Mouse (Mus musculus) C2C12 (cell line): Measurements from ENCODE around the gene Irf1.

Experiments
- CEBPB ChIP-seq: IDR thresholded peaks from one replicate; pipeline ENCODE4 v1.6.1; 2011; ENCODE audit warnings: low read depth, mild to moderate bottlenecking, control low read depth, moderate library complexity
- CTCF ChIP-seq: IDR thresholded peaks from one replicate; pipeline ENCODE4 v1.5.1; 2011; ENCODE audit not compliant: control insufficient read depth, insufficient read depth, insufficient read length

GRCm38 (mm10) chr11:53757612-53758011 lies 12.2 kb upstream of the Irf1 start:
- no peak for TF ChIP-seq CTCF
- TF ChIP-seq CEBPB = no peak
